Mouse (Mus musculus) olfactory bulb, adult 2 months (tissue): ENCODE data around the gene Wdr4.

Experiments used
- CTCF ChIP-seq: fragments of 200-500 bp; IDR thresholded peaks from 2 replicates; pipeline ENCODE4 v1.5.1; 2012; ENCODE audit warnings: low read depth, mild to moderate bottlenecking, low read length, moderate library complexity; ENCODE audit not compliant: insufficient read depth
- POLR2A ChIP-seq: fragments of 200-500 bp; IDR thresholded peaks from 2 replicates; pipeline ENCODE4 v1.6.1; 2012; ENCODE audit warnings: mild to moderate bottlenecking, low read depth, low read length, moderate library complexity; ENCODE audit not compliant: insufficient read depth

DNA sequence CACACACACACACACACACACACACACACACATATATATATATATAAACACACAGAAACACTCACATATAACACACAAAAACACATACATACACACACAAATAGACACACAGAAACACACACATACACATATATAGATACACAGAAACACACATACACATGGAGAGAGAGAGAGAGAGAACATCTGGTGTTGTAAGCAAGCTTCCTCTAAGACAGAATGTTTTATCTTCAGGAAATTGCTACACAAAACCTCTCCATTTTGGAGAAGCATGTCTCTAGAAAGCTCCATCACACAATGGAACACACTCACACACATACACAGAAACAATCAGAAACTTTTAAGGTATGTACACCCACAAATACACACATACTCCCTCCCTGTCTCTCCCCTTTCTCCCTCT lies 28.4 kb downstream of the Wdr4 start:
- TF ChIP-seq CTCF: no peak
- TF ChIP-seq POLR2A: no peak
